Mouse (Mus musculus) midbrain, embryonic 11.5 days (tissue): ENCODE results near the gene Nepro. TPM values are rescaled to one million over a fixed set of nuclear protein-coding genes. Genes with fewer than 3 reads are reported as not detected.

ENCODE experiments used
- ATAC-seq: fragments of 200-750 bp; cut with Nextera tagmentation; 2 replicates; pipeline ENCODE4 v1.8.0; 2017; ENCODE audit warnings: moderate TSS enrichment, moderate library complexity; ENCODE audit not compliant: low FRiP score
- DNase-seq: peaks from one replicate; pipeline ENCODE4 v3.0.0; 2015; ENCODE audit warnings: low spot score; ENCODE audit errors: missing footprints
- H3K27ac ChIP-seq: fragments of 300-500 bp; sonication (generic); 2 replicates; pipeline ENCODE4 v1.5.1; 2014; ENCODE audit warnings: low read depth, low read length
- H3K27me3 ChIP-seq: fragments of 300-500 bp; sonication (generic); 2 replicates; pipeline ENCODE4 v1.6.1; 2014; ENCODE audit warnings: mild to moderate bottlenecking, low read length, moderate library complexity, mixed read lengths; ENCODE audit not compliant: control insufficient read depth, insufficient read depth
- H3K36me3 ChIP-seq: fragments of 300-500 bp; sonication (generic); 2 replicates; pipeline ENCODE4 v1.6.1; 2014; ENCODE audit warnings: mild to moderate bottlenecking, low read length, moderate library complexity, mixed read lengths; ENCODE audit not compliant: control insufficient read depth, insufficient read depth
- H3K4me1 ChIP-seq: fragments of 300-500 bp; sonication (generic); 2 replicates; pipeline ENCODE4 v1.6.1; 2014; ENCODE audit warnings: low read length; ENCODE audit not compliant: control insufficient read depth, insufficient read depth
- H3K4me2 ChIP-seq: fragments of 300-500 bp; sonication (generic); 2 replicates; pipeline ENCODE4 v1.6.1; 2014; ENCODE audit warnings: mild to moderate bottlenecking, moderate library complexity
- H3K4me3 ChIP-seq: fragments of 300-500 bp; sonication (generic); 2 replicates; pipeline ENCODE4 v1.5.1; 2014; ENCODE audit warnings: low read depth, low read length
- H3K9ac ChIP-seq: fragments of 300-500 bp; sonication (generic); 2 replicates; pipeline ENCODE4 v1.6.1; 2014; ENCODE audit warnings: low read length
- H3K9me3 ChIP-seq: fragments of 300-500 bp; sonication (generic); 2 replicates; pipeline ENCODE4 v1.6.1; 2016; ENCODE audit warnings: low read length; ENCODE audit not compliant: control insufficient read depth
- WGBS: fragments of 180-500 bp; shearing (Covaris S2); extraction: QIAGEN DNeasy Blood & Tissue Kit; methylation state at CpG from one replicate; pipeline ENCODE4 v1.1.7; 2014; 5-methylcytosine and 5-hydroxymethylcytosine counted together
- polyA plus RNA-seq: library from polyadenylated mRNA; unstranded; fragments of >200 nt; fragmentation: Nextera tagmentation; extraction: Ambion mirVana; gene quantifications from 2 replicates; pipeline ENCODE4 v1.2.1, GENCODE M21; 2014

Gene Nepro
- polyA plus RNA-seq, 1 experiment from 2014 or later, result 10.5 TPM

DNA sequence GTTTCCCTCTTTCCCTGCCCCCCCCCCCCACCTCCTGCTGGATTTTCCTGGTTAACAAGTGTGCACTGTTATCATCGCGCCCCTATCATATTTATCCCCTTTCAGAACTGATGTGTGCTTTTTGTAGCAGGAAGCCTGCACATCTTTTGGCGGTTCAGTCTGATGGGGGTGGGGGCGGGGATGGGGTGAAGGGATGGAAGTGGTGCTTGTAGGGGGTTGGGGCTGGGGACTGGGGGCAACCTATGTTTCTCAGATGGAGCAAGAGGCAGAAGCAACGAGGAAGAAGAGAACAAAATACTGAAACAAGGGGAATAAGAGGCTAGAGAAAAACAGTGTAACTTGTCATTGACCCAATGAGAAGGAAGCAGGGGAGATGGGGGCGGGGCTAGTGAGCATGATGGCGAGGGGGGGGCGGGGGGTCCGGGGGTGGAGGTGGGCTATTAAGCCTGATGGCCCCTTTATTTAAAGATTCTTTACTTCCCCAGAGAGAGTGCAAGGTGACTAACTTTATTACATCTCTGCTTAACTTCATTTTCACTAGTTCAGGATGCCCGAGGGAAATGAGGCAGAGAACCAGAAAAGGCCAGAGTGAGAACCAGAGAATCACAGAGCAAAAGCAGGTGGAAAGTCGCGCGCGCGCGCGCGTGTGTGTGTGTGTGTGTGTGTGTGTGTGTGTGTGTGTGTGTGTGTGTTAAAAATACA, 36.2 kb upstream of the Nepro start:
- peak overlapping the region; percentile 10 for H3K4me3 ChIP-seq
- peak; percentile 72; the same call in 1 of the 2 replicates for ATAC-seq
- peaks cover 29% of the 10 kb centered on the region for H3K4me1 ChIP-seq
- H3K27ac ChIP-seq, result peak overlapping the region; percentile 85
- 3% methylated on average over 18 of the region's 18 CpGs for WGBS
- peak overlapping the region; percentile 51 for H3K9ac ChIP-seq
- H3K27me3 ChIP-seq, result no peaks in the 10 kb centered on the region
- DNase-seq, result peak; percentile 92
- no peaks in the 10 kb centered on the region for H3K36me3 ChIP-seq
- H3K4me2 ChIP-seq, result peak overlapping the region; percentile 44
- no peaks in the 10 kb centered on the region for H3K9me3 ChIP-seq

DNA sequence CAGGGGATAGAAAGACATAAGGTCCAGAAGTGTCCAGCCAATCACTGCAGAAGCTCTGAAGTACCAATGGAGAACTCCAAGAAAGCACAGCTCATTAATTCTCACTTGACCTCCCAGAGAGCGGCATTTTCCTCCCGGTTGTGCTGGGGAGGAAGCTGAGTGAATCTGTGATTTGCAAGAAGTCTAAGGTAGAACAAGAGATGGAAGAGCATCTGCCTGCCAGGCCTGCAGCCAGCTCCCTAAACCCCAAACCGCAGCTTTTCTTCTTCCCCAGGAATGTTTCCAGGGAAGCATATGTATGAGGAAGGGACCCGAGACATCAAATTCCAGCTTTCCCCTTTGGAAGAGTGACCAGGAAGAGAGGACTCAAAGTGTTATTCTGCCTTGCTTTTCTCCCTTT, 35.6 kb upstream of the Nepro start:
- H3K4me3 ChIP-seq, result no peak overlapping the region
- peak overlapping the region; percentile 85 for H3K27ac ChIP-seq
- no peaks in the 10 kb centered on the region for H3K27me3 ChIP-seq
- ATAC-seq (no peak), DNase-seq (peak; percentile 94)
- no peaks in the 10 kb centered on the region for H3K36me3 ChIP-seq
- WGBS, result 4% methylated on average over 4 of the region's 4 CpGs
- peaks cover 29% of the 10 kb centered on the region for H3K4me1 ChIP-seq
- no peaks in the 10 kb centered on the region for H3K9me3 ChIP-seq
- H3K4me2 ChIP-seq, result peak overlapping the region; percentile 44
- peak overlapping the region; percentile 33; the same call in 1 of the 2 replicates for H3K9ac ChIP-seq

- Histone ChIP-seq H3K4me3 (no peak overlapping the region), H3K9me3 (no peaks in the 10 kb centered on the region), H3K4me2 (no peak overlapping the region), H3K4me1 (peaks cover 21% of the 10 kb centered on the region), H3K36me3 (no peaks in the 10 kb centered on the region), H3K27me3 (no peaks in the 10 kb centered on the region), H3K9ac (no peak overlapping the region), H3K27ac (no peak overlapping the region)
- WGBS, result 63% methylated on average over 2 of the region's 2 CpGs
- no peak for ATAC-seq
- DNase-seq, result no peak
Measured at GRCm38 (mm10) chr16:44690501-44690900, 33.6 kb upstream of the Nepro start.

- Histone ChIP-seq H3K4me1 (peaks cover 20% of the 10 kb centered on the region), H3K4me2 (no peak overlapping the region), H3K9ac (no peak overlapping the region), H3K9me3 (no peaks in the 10 kb centered on the region), H3K27ac (no peak overlapping the region), H3K4me3 (no peak overlapping the region), H3K27me3 (no peaks in the 10 kb centered on the region), H3K36me3 (no peaks in the 10 kb centered on the region)
- DNase-seq (no peak), ATAC-seq (no peak)
- 79% methylated on average over 2 of the region's 2 CpGs for WGBS
Measured at GRCm38 (mm10) chr16:44691066-44691465, 33.0 kb upstream of the Nepro start.

DNA sequence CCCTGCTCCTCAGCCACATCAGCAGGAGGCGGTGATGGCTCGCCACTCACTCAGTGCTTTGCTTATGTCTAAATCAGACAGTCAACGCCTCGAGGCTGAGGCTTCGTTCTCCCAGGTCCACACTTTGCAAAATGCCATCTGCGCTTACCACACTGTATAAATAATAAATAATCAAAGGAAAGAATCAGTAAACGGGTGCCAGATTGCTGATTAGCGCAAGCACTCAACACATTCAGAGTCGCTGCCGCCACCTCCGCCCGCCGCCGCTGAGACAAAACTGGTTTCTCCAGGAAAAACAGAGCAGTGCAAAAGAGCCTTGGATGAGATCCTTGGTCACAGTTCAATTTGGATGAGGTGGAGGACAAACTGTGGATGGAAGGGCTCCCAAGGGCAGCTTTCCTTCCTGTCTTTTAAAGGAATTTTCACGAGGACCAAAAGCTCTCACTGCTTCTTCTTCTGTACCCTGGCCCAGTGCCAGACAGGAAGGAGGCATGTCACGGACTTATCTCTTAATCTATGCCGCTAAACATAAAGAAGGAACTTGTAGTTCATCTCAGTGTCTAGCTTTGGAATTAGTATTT, 32.5 kb upstream of the Nepro start:
- Histone ChIP-seq H3K27me3 (no peaks in the 10 kb centered on the region), H3K9me3 (no peaks in the 10 kb centered on the region), H3K9ac (no peak overlapping the region), H3K4me1 (peaks cover 20% of the 10 kb centered on the region), H3K36me3 (no peaks in the 10 kb centered on the region), H3K4me3 (no peak overlapping the region), H3K27ac (no peak overlapping the region), H3K4me2 (no peak overlapping the region)
- no peak for ATAC-seq
- no peak for DNase-seq
- 70% methylated on average over 17 of the region's 17 CpGs for WGBS

- Histone ChIP-seq H3K27me3 (no peaks in the 10 kb centered on the region), H3K27ac (no peak overlapping the region), H3K9me3 (no peaks in the 10 kb centered on the region), H3K36me3 (no peaks in the 10 kb centered on the region), H3K4me1 (peaks cover 16% of the 10 kb centered on the region), H3K9ac (no peak overlapping the region), H3K4me3 (no peak overlapping the region), H3K4me2 (no peak overlapping the region)
- DNase-seq (no peak), ATAC-seq (no peak)
- 93% methylated on average over 1 of the region's 1 CpGs for WGBS
Measured at GRCm38 (mm10) chr16:44692541-44692940, 31.6 kb upstream of the Nepro start.

DNA sequence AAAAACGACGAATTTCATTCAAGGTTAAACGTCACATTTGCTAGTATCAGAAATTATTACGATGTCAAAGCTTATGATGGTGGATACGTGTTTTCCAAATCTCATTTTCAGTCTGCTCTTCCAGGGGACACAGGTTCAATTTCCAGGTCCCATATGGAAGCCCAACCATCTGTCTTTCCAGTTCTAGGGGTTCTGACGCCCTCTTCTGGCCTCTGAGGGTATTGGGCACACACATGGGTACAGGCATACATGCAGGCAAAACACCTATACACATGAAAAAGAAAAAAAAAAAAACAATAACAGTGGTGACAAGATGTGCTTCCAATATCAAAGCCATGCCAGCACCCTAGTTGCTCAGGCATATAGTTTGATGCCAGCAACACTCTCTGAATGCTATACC, 30.4 kb upstream of the Nepro start:
- ATAC-seq, result no peak
- Histone ChIP-seq H3K9ac (no peak overlapping the region), H3K27ac (no peak overlapping the region), H3K4me1 (peaks cover 8% of the 10 kb centered on the region), H3K4me2 (no peak overlapping the region), H3K27me3 (no peaks in the 10 kb centered on the region), H3K4me3 (no peak overlapping the region), H3K36me3 (no peaks in the 10 kb centered on the region), H3K9me3 (no peaks in the 10 kb centered on the region)
- DNase-seq, result peak; percentile 83
- WGBS, result 65% methylated on average over 6 of the region's 6 CpGs

- DNase-seq (peak; percentile 82), ATAC-seq (no peak)
- no peaks in the 10 kb centered on the region for H3K9me3 ChIP-seq
- no peak overlapping the region for H3K4me3 ChIP-seq
- H3K27me3 ChIP-seq, result no peaks in the 10 kb centered on the region
- no peak overlapping the region for H3K9ac ChIP-seq
- WGBS, result 89% methylated on average over 8 of the region's 8 CpGs
- H3K27ac ChIP-seq, result no peak overlapping the region
- no peaks in the 10 kb centered on the region for H3K4me1 ChIP-seq
- H3K36me3 ChIP-seq, result no peaks in the 10 kb centered on the region
- no peak overlapping the region for H3K4me2 ChIP-seq
Measured at GRCm38 (mm10) chr16:44695214-44695858, 28.8 kb upstream of the Nepro start.
